In genomic region chr9:65551035-65551434, GRCm38 (mm10) we compare ENCODE assay signal across 8 mouse cellular contexts. TPM values are rescaled to one million over a fixed set of nuclear protein-coding genes. Genes with fewer than 3 reads are reported as not detected.
DNase-seq lines count a peak whose midpoint lies in the region; TF ChIP-seq lines count a peak whose summit lies in the region.

No protein-coding gene starts in this region.

- no peak overlapping the region for H3K9ac ChIP-seq in ES-E14 (ENCODE audit: insufficient read depth, low read depth, low read length, poor library complexity, severe bottlenecking)

- in situ Hi-C loops in ES-E14 (cut with MboI; ENCODE audit: low sequenced_read_pairs in 2 of 2, unreplicated experiment in 2 of 2) = no loop called here

- H3K27ac ChIP-seq in ES-E14 (ENCODE audit: insufficient read depth, low read depth, low read length, poor library complexity, severe bottlenecking) = no peak overlapping the region

- H3K9me3 ChIP-seq in ES-E14 (ENCODE audit: control insufficient read depth, insufficient read depth, low read depth, low read length) = no peaks in the 10 kb centered on the region

- no peaks in the 10 kb centered on the region for H3K27me3 ChIP-seq in splenic B cell, adult 2 months (ENCODE audit: control insufficient read depth, insufficient read depth, low read length, poor library complexity, severe bottlenecking)

- DNase-seq in ES-E14 (ENCODE audit: low read depth, low spot score) = peak; percentile 19
- peak; percentile 59 for DNase-seq in adrenal gland, postnatal 25 days
- DNase-seq in heart, adult 18-20 months = peak; percentile 84 to 92
- peak; percentile 71 for DNase-seq in kidney, adult 9 months
- peak; percentile 74 for DNase-seq in lung, postnatal 14 days
- peak; percentile 86 for DNase-seq in splenic B cell, adult 2 months (ENCODE audit: low read depth, low spot score)
- DNase-seq in layer of hippocampus, postnatal 25 days (ENCODE audit: extremely low spot score in 1 of 2, low spot score in 1 of 2) = no peak
- DNase-seq in right cerebral cortex, postnatal 25 days = no peak

- H3K36me3 ChIP-seq in ES-E14 (ENCODE audit: control insufficient read depth, insufficient read depth, low read length, poor library complexity, severe bottlenecking) = no peaks in the 10 kb centered on the region
- H3K36me3 ChIP-seq in splenic B cell, adult 2 months (ENCODE audit: control insufficient read depth, insufficient read depth, low read length, poor library complexity, severe bottlenecking) = peaks cover 7% of the 10 kb centered on the region

- no peak overlapping the region for H3K4me3 ChIP-seq in ES-E14 (ENCODE audit: insufficient read depth in 1 of 2, low read depth in 1 of 2, low read length in 2 of 2, poor library complexity in 1 of 2, severe bottlenecking in 1 of 2)

- peaks cover 0 to 9% of the 10 kb centered on the region in 2 experiments; a peak in 1 of 4 replicates for H3K4me1 ChIP-seq in ES-E14 (ENCODE audit: control insufficient read depth in 2 of 2, insufficient read depth in 2 of 2, low read length in 2 of 2, poor library complexity in 1 of 2)

TF ChIP-seq in ES-E14, 5 proteins besides CTCF, POLR2A, EP300 and RAD21:
- TF ChIP-seq ZNF384 (IDR thresholded peaks at IDR 0.05; ENCODE audit: low read depth, low read length) = no peak
- no peak for TF ChIP-seq MAFK (IDR thresholded peaks at IDR 0.05; ENCODE audit: insufficient read depth, low read depth, low read length)
- no peak for TF ChIP-seq CHD2 (IDR thresholded peaks at IDR 0.05; ENCODE audit: low read depth, low read length)
- TF ChIP-seq HCFC1 (IDR thresholded peaks at IDR 0.05; ENCODE audit: borderline replicate concordance, insufficient read depth, low read length) = no peak
- no peak for TF ChIP-seq ZC3H11A (IDR thresholded peaks at IDR 0.05; ENCODE audit: borderline replicate concordance, low read depth, low read length)

RNA-seq across cellular contexts. Expression of gene Plekho2, which starts 28.8 kb away (rescaled TPM):
- 3.4 and 5.4 TPM in 2 replicates for total RNA-seq in ES-E14 (2012; rRNA removed)
- total RNA-seq in adrenal gland, postnatal 25 days (2021) = 58.2 and 64.5 TPM in 2 replicates
- total RNA-seq in heart, adult 18-20 months (2021) = 1 to 10 TPM; 8.8 to 9.3 TPM
- total RNA-seq in layer of hippocampus, postnatal 25 days (2021) = 10 to 100 TPM; 11.3 to 13.7 TPM

RNA-seq across cellular contexts. Expression of gene Ankdd1a, which starts 31.0 kb away (rescaled TPM):
- not detected in 2 replicates for total RNA-seq in ES-E14 (2012; rRNA removed)
- 2.1 and 3.5 TPM in 2 replicates for total RNA-seq in adrenal gland, postnatal 25 days (2021)
- not detected for total RNA-seq in heart, adult 18-20 months (2021)
- total RNA-seq in layer of hippocampus, postnatal 25 days (2021) = 1 to 10 TPM; 3.3 to 3.8 TPM

RNA-seq across cellular contexts. Expression of gene Pif1, which starts 35.9 kb away (rescaled TPM):
- total RNA-seq in ES-E14 (2012; rRNA removed) = 31.8 and 53.8 TPM in 2 replicates
- 1.1 and 1.6 TPM in 2 replicates for total RNA-seq in adrenal gland, postnatal 25 days (2021)
- not detected for total RNA-seq in heart, adult 18-20 months (2021)
- total RNA-seq in layer of hippocampus, postnatal 25 days (2021) = under 1 TPM; 0.07 to 0.19 TPM

Comparison
In these comparisons a context has a peak if more than half of its experiments do, and no peak if none do; other contexts are left out.
1. DNase-seq: peak in ES-E14 (single experiment), adrenal gland, postnatal 25 days (single experiment), heart, adult 18-20 months (2 of 2), kidney, adult 9 months (single experiment), lung, postnatal 14 days (single experiment) and splenic B cell, adult 2 months (single experiment); none in layer of hippocampus, postnatal 25 days (0 of 2) and right cerebral cortex, postnatal 25 days (single experiment).
2. RNA of gene Pif1, which starts 35.9 kb away (total RNA-seq): 31.8 to 53.8 TPM in ES-E14; 1.1 to 1.6 TPM in adrenal gland, postnatal 25 days, 0.07 to 0.19 TPM in layer of hippocampus, postnatal 25 days and not detected in heart, adult 18-20 months; every median in the first group is over 10 times any median in the second.